In the genomic region with DNA sequence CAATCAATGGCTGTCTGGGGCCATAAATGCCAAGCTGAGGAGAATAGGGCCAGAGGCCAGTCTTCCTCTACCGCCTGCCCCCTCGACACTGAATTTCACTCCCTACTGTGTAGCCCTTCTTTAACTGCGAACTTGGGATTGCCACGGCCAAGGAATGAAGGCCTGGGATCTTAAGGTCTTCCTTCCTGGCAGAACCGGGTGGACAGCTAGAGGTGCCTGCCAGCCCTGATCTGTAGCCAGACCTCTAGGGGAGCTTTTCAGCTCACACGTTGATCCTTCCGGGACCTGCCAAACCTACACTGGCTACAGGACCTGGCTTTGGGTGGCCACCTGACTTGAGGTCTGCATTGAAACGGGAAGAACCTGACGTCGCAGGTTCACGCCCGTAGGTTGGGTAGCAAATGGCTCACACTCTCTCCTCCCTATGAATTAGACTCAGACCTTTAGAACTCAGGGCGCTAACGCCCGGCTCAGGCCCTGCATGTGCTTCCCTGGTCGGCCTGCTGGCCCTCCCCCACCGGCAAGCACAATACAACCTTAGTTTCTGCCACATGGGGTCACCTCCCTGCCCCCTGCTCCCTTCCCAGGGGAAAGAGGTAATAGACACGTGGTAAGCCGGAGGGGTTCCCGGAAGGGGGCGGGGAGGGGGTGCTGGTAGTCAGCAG, we compare ENCODE assay signal across 8 mouse cellular contexts. TPM values are rescaled to one million over a fixed set of nuclear protein-coding genes. Genes with fewer than 3 reads are reported as not detected.
DNase-seq lines count a peak whose midpoint lies in the region; ATAC-seq and TF ChIP-seq lines count a peak whose summit lies in the region.
"Had no signal": no experiment of that assay in that cellular context is flagged by ENCODE, and none has a peak within 500 bp of the region (broad histone marks: within the 10 kb centered on the region; RNA-seq: fewer than 3 reads in every experiment).

No protein-coding gene starts in this region.

- no peaks in the 10 kb centered on the region for H3K9me3 ChIP-seq in forebrain, embryonic 14.5 days (replicated peaks; ENCODE audit: control insufficient read depth, low read length)
- H3K9me3 ChIP-seq in liver, embryonic 13.5 days (replicated peaks) = no peaks in the 10 kb centered on the region

- TF ChIP-seq POLR2A in testis, adult 2 months (IDR thresholded peaks at IDR 0.05; ENCODE audit: control insufficient read depth, low read depth, low read length) = no peak

- DNase-seq in testis, postnatal 10 days (ENCODE audit: low spot score) = no peak
- DNase-seq in forebrain, embryonic 14.5 days (ENCODE audit: low spot score) = no peak
- no peak for DNase-seq in liver, embryonic 13.5 days
- DNase-seq in left cerebral cortex, postnatal 10 days (ENCODE audit: extremely low spot score in 1 of 2, low spot score in 2 of 2) = no peak
- DNase-seq in frontal cortex, postnatal 14 days (ENCODE audit: low spot score in 2 of 2) = no peak

- H3K36me3 ChIP-seq in testis, adult 2 months (ENCODE audit: control insufficient read depth, insufficient read depth, low read length) = no peaks in the 10 kb centered on the region
- H3K36me3 ChIP-seq in forebrain, embryonic 14.5 days (ENCODE audit: control insufficient read depth, insufficient read depth, low read length) = no peaks in the 10 kb centered on the region
- H3K36me3 ChIP-seq in liver, embryonic 13.5 days = no peaks in the 10 kb centered on the region

- H3K4me1 ChIP-seq in testis, adult 2 months (ENCODE audit: control insufficient read depth, insufficient read depth, low read length) = peaks cover 37% of the 10 kb centered on the region
- peaks cover 14% of the 10 kb centered on the region for H3K4me1 ChIP-seq in forebrain, embryonic 14.5 days (ENCODE audit: control insufficient read depth, insufficient read depth, low read length)
- H3K4me1 ChIP-seq in liver, embryonic 13.5 days (replicated peaks) = peaks cover 8% of the 10 kb centered on the region

- H3K4me2 ChIP-seq in forebrain, embryonic 14.5 days (ENCODE audit: low read length) = peak overlapping the region; percentile 50
- H3K4me2 ChIP-seq in liver, embryonic 13.5 days = peak overlapping the region; percentile 49

- peak overlapping the region; percentile 12 for H3K4me3 ChIP-seq in testis, adult 2 months (ENCODE audit: control insufficient read depth, low read depth, low read length)
- H3K4me3 ChIP-seq in forebrain, embryonic 14.5 days (ENCODE audit: low read depth, low read length) = peak overlapping the region; percentile 24; the same call in 1 of the 2 replicates
- peak overlapping the region; percentile 41 for H3K4me3 ChIP-seq in liver, embryonic 13.5 days (replicated peaks)

- 0 out of 2 replicates have a peak overlapping the region, but pooled peaks have one; percentile 45 for H3K9ac ChIP-seq in forebrain, embryonic 14.5 days (ENCODE audit: low read length)
- H3K9ac ChIP-seq in liver, embryonic 13.5 days = peak overlapping the region; percentile 23; the same call in 1 of the 2 replicates

- WGBS in forebrain, embryonic 14.5 days = 5% methylated on average over 21 of the region's 21 CpGs
- 6% methylated on average over 21 of the region's 21 CpGs for WGBS in liver, embryonic 13.5 days (ENCODE audit: insufficient replicate concordance)

- no peak for ATAC-seq in forebrain, embryonic 14.5 days
- ATAC-seq in liver, embryonic 13.5 days (ENCODE audit: low read depth) = peak; percentile 22; the same call in 1 of the 2 replicates
- ATAC-seq in erythroblast, adult 5-6 weeks (replicated peaks; ENCODE audit: low FRiP score, poor library complexity, severe bottlenecking) = no peak

- H3K27me3 ChIP-seq in testis, adult 2 months (ENCODE audit: control insufficient read depth, insufficient read depth, low read length) = peaks cover 4% of the 10 kb centered on the region; the same call in 1 of the 2 replicates
- H3K27me3 ChIP-seq in forebrain, embryonic 14.5 days (replicated peaks; ENCODE audit: control insufficient read depth, insufficient read depth, low read length) = peaks cover 17% of the 10 kb centered on the region
- H3K27me3 ChIP-seq in liver, embryonic 13.5 days = peaks cover 67% of the 10 kb centered on the region

- H3K27ac ChIP-seq in testis, adult 2 months (ENCODE audit: control insufficient read depth, insufficient read depth, low read depth, low read length) = no peak overlapping the region
- no peak overlapping the region for H3K27ac ChIP-seq in forebrain, embryonic 14.5 days (ENCODE audit: low read depth, low read length)
- peak overlapping the region; percentile 25; the same call in 1 of the 2 replicates for H3K27ac ChIP-seq in liver, embryonic 13.5 days

- intact Hi-C loops in left cerebral cortex, postnatal 10 days (cut with DNase I) = no loop called here

- no peak for TF ChIP-seq CTCF in testis, adult 2 months (IDR thresholded peaks at IDR 0.05; ENCODE audit: control insufficient read depth, insufficient read depth, insufficient replicate concordance, low read depth, low read length)

RNA-seq across cellular contexts. Expression of gene Lin28a, which starts 1.3 kb away (rescaled TPM):
- polyA plus RNA-seq in testis, adult 2 months (2012; rRNA removed) = 1.2 TPM in 2 replicates
- polyA plus RNA-seq in forebrain, embryonic 14.5 days (2014; fragmentation: Nextera tagmentation; extraction: Ambion mirVana) = not detected in 2 replicates
- 1.8 and 2.0 TPM in 2 replicates for polyA plus RNA-seq in liver, embryonic 13.5 days (2015; fragmentation: Nextera tagmentation; extraction: Ambion mirVana)
- not detected for total RNA-seq in left cerebral cortex, postnatal 10 days (2021)
- 3.3 TPM in 1 of 2 replicates, not detected in the other for total RNA-seq in erythroblast, adult 5-6 weeks (2015; ENCODE audit: low replicate concordance)
- total RNA-seq in erythroblast, adult 5-6 weeks (2017; ENCODE audit: low replicate concordance) = 6.4 and 8.9 TPM in 2 replicates
- total RNA-seq: liver, adult 2 months had no signal
- polyA plus RNA-seq: liver, adult 2 months had no signal

RNA-seq across cellular contexts. Expression of gene Dhdds, which starts 16.6 kb away (rescaled TPM):
- polyA plus RNA-seq in testis, adult 2 months (2012; rRNA removed) = 16.6 and 17.3 TPM in 2 replicates
- 52.7 and 57.0 TPM in 2 replicates for polyA plus RNA-seq in forebrain, embryonic 14.5 days (2014; fragmentation: Nextera tagmentation; extraction: Ambion mirVana)
- polyA plus RNA-seq in liver, embryonic 13.5 days (2015; fragmentation: Nextera tagmentation; extraction: Ambion mirVana) = 19.7 and 23.5 TPM in 2 replicates
- total RNA-seq in left cerebral cortex, postnatal 10 days (2021) = 10 to 100 TPM; 57.1 to 61.4 TPM
- total RNA-seq in erythroblast, adult 5-6 weeks (2015; ENCODE audit: low replicate concordance) = 9.6 and 17.3 TPM in 2 replicates
- 6.6 and 12.2 TPM in 2 replicates for total RNA-seq in erythroblast, adult 5-6 weeks (2017; ENCODE audit: low replicate concordance)

RNA-seq across cellular contexts. Expression of gene Zfp683, which starts 36.3 kb away (rescaled TPM):
- polyA plus RNA-seq in testis, adult 2 months (2012; rRNA removed) = 0.11 TPM in 2 replicates
- not detected in 2 replicates for polyA plus RNA-seq in forebrain, embryonic 14.5 days (2014; fragmentation: Nextera tagmentation; extraction: Ambion mirVana)
- not detected in 2 replicates for polyA plus RNA-seq in liver, embryonic 13.5 days (2015; fragmentation: Nextera tagmentation; extraction: Ambion mirVana)
- not detected for total RNA-seq in left cerebral cortex, postnatal 10 days (2021)
- not detected in 2 replicates for total RNA-seq in erythroblast, adult 5-6 weeks (2015; ENCODE audit: low replicate concordance)
- not detected in 2 replicates for total RNA-seq in erythroblast, adult 5-6 weeks (2017; ENCODE audit: low replicate concordance)
- total RNA-seq: liver, adult 2 months had no signal

RNA-seq across cellular contexts. Expression of gene Crybg2, which starts 43.3 kb away (rescaled TPM):
- polyA plus RNA-seq in testis, adult 2 months (2012; rRNA removed) = 2.3 and 2.4 TPM in 2 replicates
- 0.72 and 1.9 TPM in 2 replicates for polyA plus RNA-seq in forebrain, embryonic 14.5 days (2014; fragmentation: Nextera tagmentation; extraction: Ambion mirVana)
- polyA plus RNA-seq in liver, embryonic 13.5 days (2015; fragmentation: Nextera tagmentation; extraction: Ambion mirVana) = 0.22 and 0.25 TPM in 2 replicates
- 1 to 10 TPM; 2.9 to 3.5 TPM for total RNA-seq in left cerebral cortex, postnatal 10 days (2021)
- not detected in 2 replicates for total RNA-seq in erythroblast, adult 5-6 weeks (2015; ENCODE audit: low replicate concordance)
- total RNA-seq in erythroblast, adult 5-6 weeks (2017; ENCODE audit: low replicate concordance) = not detected in 2 replicates

RNA-seq across cellular contexts. Expression of gene Hmgn2, which starts 48.9 kb away (rescaled TPM):
- 30.4 and 34.0 TPM in 2 replicates for polyA plus RNA-seq in testis, adult 2 months (2012; rRNA removed)
- polyA plus RNA-seq in forebrain, embryonic 14.5 days (2014; fragmentation: Nextera tagmentation; extraction: Ambion mirVana) = 2,465 and 2,793 TPM in 2 replicates
- polyA plus RNA-seq in liver, embryonic 13.5 days (2015; fragmentation: Nextera tagmentation; extraction: Ambion mirVana) = 779 and 917 TPM in 2 replicates
- total RNA-seq in left cerebral cortex, postnatal 10 days (2021) = 100 to 1,000 TPM; 181 to 183 TPM
- 970 and 984 TPM in 2 replicates for total RNA-seq in erythroblast, adult 5-6 weeks (2015; ENCODE audit: low replicate concordance)
- total RNA-seq in erythroblast, adult 5-6 weeks (2017; ENCODE audit: low replicate concordance) = 403 and 537 TPM in 2 replicates
